Mouse (Mus musculus) bone marrow macrophage, adult 2 months (primary cell): ENCODE results near the gene Pard3. TPM values are rescaled to one million over a fixed set of nuclear protein-coding genes. Genes with fewer than 3 reads are reported as not detected.

Experiments
- H3K27ac ChIP-seq: 2 replicates; pipeline ENCODE4 v1.5.1; 2012; ENCODE audit warnings: low read depth, low read length; ENCODE audit not compliant: insufficient read depth
- H3K4me1 ChIP-seq: 2 replicates; pipeline ENCODE4 v1.6.1; 2012; ENCODE audit warnings: low read length; ENCODE audit not compliant: control insufficient read depth, insufficient read depth
- H3K4me3 ChIP-seq: 2 replicates; pipeline ENCODE4 v1.5.1; 2012; ENCODE audit warnings: mild to moderate bottlenecking, low read length, moderate library complexity; ENCODE audit not compliant: insufficient read depth
- CTCF ChIP-seq: IDR thresholded peaks from 2 replicates; pipeline ENCODE4 v1.5.1; 2012; ENCODE audit warnings: low read depth, mild to moderate bottlenecking, low read length, moderate library complexity
- POLR2A ChIP-seq: IDR thresholded peaks from 2 replicates; pipeline ENCODE4 v1.6.1; 2012; ENCODE audit warnings: mild to moderate bottlenecking, low read depth, low read length, borderline replicate concordance
- polyA plus RNA-seq: library from polyadenylated mRNA; stranded (reverse); fragments of >200 nt; gene quantifications from 2 replicates; pipeline ENCODE4 v1.2.4, GENCODE M21; 2012; ENCODE audit not compliant: missing spikeins, insufficient read depth, insufficient read length

Gene Pard3
- polyA plus RNA-seq, 1 experiment, result 0.11 TPM

DNA sequence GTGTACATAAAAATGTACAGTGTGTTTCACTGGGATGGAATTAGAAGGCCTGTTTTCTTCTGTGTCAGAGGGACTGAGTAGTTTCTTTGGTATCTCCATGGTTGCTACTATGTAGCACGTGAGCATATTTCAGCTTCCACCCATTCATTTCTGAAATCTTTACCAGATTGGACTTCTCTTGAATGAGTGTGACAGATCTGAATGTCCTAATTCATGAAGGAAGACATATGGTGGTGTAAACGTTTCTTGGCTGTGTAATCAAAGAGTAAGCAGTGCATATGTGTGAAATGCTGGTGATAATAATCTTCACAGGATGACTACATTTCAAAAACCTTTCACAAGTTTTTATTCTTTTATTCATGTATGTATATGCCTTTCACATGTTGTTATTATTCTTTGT is 3.9 kb upstream of the Pard3 start:
- Histone ChIP-seq H3K27ac (no peak overlapping the region), H3K4me1 (no peaks in the 10 kb centered on the region), H3K4me3 (no peak overlapping the region)
- TF ChIP-seq CTCF, result no peak
- no peak for TF ChIP-seq POLR2A

DNA sequence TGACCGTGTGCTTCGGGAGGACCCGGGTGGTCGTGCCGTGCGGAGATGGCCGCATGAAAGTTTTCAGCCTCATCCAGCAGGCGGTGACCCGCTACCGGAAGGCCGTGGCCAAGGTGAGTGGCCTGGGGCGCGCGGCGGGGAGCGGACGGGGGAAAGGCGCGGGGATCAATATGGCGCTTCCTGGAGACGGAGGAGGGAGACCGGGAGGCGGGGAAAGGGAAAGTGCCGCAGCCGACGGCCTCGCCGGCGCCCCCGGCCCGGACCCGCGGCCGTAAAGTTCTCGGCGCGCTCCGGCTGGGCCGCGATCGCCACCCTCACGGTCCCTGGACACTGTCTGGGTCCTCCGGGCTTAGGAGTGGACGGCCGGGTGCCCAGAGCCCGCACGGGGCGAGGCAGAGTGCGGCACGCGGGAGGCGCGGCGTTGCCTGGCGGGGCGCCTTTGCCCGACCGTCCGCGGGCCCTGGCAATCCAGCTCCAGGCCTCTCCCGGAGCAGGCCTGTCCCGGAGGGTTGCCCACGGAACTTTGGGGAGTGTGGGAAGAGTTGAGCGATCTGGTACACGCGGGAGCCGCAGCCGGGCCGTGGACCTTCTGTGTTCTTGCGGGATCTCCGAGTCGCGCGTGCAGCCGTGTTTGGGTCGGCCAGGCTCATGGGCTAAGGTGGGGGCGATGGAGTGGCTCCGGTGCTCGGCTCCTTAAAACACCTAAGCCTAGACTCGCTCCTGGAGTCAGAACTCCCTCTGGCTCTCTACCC is 844 bp downstream of the Pard3 start:
- H3K27ac ChIP-seq, result no peak overlapping the region

DNA sequence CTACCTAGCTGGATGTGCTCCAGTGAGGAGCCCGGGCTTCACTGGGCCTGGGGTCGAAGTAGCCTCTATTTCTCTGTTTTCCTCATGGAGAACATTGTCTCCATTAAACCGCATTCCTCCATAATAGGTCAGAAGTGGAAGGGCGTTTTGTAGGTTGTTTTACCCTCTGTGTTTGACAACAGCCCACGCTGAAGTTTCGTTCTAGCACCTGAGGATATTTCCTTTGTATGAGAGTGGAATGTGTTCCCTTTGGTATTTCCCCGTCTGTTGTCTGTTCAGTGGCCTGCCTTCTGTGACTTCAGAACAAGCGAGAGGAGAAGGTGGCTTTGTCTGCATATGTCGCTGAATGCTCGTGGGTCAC is 1.4 kb downstream of the Pard3 start:
- no peak overlapping the region for H3K4me3 ChIP-seq
- no peak overlapping the region for H3K27ac ChIP-seq
- no peaks in the 10 kb centered on the region for H3K4me1 ChIP-seq
- TF ChIP-seq POLR2A (no peak), CTCF (no peak)

More for the DNA sequence above, 844 bp downstream of the Pard3 start:
- TF ChIP-seq CTCF (no peak), POLR2A (no peak)
- H3K4me3 ChIP-seq, result peak overlapping the region; percentile 15
- H3K4me1 ChIP-seq, result no peaks in the 10 kb centered on the region

DNA sequence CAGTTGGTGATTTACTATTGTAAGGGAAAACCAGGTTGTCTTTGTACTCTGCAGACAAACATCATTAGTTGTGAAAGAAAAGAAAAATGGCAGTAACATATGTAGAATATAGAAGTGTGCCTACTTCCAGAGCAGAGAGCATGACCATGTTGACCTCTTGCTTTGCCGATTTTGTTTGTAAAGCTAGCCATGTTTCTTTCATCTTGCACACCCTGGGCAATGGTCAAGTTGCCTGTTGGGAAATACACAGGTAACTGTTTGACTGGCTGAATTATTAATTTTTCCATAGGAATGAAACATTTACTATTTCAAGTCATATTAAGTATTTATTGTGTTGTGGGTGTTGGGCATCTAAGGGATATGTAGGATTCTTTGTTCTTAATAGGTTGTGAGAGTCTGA is 2.1 kb downstream of the Pard3 start:
- Histone ChIP-seq H3K4me1 (no peaks in the 10 kb centered on the region), H3K4me3 (no peak overlapping the region), H3K27ac (no peak overlapping the region)
- TF ChIP-seq POLR2A, result no peak
- TF ChIP-seq CTCF, result no peak

DNA sequence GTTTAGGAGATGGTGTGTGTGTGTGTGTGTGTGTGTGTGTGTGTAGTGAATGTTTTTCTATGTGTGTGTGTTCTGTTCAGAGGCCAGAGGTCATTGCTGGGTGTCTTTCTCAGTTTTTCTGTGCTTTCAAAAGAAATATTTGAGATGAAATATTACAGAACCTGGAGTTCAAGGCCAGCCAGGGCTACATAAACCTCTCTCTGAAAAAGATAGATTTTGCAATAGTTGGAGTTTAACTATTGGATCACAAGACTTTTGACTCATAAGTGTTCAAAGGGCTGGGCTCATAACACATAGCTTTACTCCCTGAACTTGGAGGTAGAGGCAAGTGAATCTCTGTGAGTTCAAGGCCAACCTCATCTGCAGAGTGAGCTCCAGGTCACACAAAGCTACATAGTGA is 2.8 kb downstream of the Pard3 start:
- TF ChIP-seq POLR2A, result no peak
- TF ChIP-seq CTCF, result no peak
- Histone ChIP-seq H3K4me1 (no peaks in the 10 kb centered on the region), H3K27ac (no peak overlapping the region), H3K4me3 (no peak overlapping the region)

DNA sequence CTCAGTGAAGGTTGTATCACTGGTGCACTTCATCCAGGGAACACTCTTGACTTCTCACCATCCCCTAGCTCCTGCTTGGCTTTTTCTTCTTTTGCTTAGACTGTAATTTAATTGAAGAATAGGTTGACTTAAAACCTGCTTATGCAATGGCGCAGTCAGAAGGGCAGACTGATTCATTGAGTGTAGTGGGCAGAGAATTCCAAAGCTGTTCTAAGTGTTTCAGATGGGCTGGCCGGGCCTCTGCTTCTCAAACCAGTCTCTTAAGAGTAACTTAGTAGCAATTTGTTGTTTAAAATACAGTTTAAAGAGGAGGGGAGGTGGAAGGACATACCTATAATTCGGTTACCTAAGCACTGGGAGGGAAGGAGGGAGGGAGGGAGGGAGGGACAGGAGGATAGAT is 5.0 kb downstream of the Pard3 start:
- no peak overlapping the region for H3K27ac ChIP-seq
- TF ChIP-seq POLR2A, result no peak
- TF ChIP-seq CTCF, result no peak
- no peak overlapping the region for H3K4me3 ChIP-seq
- no peaks in the 10 kb centered on the region for H3K4me1 ChIP-seq

DNA sequence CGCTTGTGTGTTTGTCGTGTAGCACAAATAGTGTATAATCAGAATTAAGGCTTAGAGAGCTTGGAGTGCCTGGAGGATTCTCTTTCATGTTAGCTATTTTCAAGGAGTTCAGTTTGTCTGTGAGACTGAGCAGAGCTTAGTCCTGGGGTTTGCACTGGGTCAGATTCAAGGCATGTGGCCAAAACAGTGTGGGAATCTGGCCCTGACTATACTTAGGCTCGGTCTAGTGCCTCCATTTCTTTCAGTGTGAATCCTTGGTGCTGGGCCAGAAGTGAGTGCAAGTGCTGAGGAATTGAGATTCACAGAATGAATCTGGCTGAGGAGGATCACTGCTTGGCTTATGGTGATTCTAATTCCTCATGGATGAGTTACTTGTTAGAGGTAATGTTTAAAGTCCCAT is 6.5 kb downstream of the Pard3 start:
- H3K4me1 ChIP-seq, result no peaks in the 10 kb centered on the region
- TF ChIP-seq CTCF (no peak), POLR2A (no peak)
- no peak overlapping the region for H3K27ac ChIP-seq
- H3K4me3 ChIP-seq, result no peak overlapping the region

DNA sequence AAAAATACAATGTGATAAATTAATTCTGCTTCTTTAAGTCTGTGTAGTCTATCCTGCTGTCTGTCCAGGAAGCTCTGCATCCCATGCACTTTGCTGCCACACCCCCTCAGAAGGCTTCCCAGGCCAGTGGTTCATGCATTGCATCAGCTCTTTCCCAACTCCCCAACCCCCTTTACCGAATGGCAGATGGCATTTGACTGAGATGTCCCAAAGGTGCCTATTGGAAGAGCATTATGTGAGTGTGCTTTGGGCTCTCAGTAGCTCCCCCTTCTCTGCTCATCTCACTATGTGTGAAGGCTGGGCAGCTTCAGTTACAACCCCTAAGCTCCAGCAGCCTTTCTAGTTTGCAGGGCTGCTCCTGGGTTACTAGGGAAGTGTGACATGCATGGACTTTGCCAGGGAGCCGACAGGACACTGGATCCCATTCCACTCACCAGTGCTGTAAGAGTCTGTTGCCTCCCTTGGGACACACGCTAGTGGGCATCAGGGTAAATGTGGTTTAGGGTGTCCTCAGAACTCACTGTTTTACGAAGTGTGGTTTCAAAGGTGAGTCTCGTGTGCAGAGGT is 9.4 kb downstream of the Pard3 start:
- Histone ChIP-seq H3K4me3 (no peak overlapping the region), H3K4me1 (no peaks in the 10 kb centered on the region), H3K27ac (no peak overlapping the region)
- TF ChIP-seq POLR2A (no peak), CTCF (no peak)

DNA sequence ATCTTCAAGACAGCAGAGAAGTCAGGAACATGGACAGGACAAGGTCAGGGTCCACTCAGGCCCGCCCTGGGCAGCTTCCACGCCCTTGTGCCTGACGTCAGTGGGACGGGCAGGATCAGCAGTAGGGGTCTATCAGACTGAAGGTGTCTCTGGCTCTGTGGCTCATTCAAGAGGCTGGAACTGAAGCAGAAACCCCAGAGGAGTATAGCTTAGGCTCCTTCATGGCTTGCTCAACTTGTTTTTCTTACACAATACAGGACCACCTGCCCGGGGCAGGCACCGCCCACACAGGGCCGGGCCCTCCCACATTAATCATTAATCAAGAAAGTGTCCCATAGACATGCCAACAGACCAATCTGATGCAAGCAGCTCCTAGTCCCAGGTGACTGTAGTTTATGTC is 12.8 kb downstream of the Pard3 start:
- Histone ChIP-seq H3K4me3 (no peak overlapping the region), H3K4me1 (no peaks in the 10 kb centered on the region), H3K27ac (no peak overlapping the region)
- TF ChIP-seq CTCF (no peak), POLR2A (no peak)

DNA sequence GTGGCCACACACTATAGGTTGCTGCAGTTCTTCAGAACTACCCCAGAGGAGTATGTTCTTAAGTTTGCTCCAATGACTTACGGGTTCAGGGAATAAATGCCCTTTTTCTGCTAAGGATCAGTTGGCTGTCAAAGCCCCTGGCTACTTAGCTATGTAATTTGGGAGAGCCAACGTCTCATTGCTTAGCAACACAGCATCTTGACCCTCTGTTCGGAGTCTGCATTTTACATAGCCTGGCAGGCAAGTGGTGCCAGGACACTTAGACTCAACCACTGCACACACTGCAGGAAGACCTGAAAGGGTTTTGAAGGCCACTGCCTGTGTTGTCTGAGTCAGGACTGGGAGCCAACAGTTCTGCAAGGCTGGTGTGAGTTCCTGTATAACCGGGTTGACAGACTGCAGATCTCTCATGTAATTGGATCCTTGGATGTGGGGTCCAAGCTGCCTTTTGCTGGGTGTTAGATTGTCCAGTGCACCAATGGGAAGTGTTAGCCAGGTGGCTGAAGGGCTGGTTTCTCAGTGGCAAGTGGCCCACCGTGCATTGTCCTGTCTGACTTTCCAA is 15.6 kb downstream of the Pard3 start:
- H3K4me1 ChIP-seq, result no peaks in the 10 kb centered on the region
- TF ChIP-seq POLR2A (no peak), CTCF (no peak)
- H3K27ac ChIP-seq, result no peak overlapping the region
- H3K4me3 ChIP-seq, result no peak overlapping the region

DNA sequence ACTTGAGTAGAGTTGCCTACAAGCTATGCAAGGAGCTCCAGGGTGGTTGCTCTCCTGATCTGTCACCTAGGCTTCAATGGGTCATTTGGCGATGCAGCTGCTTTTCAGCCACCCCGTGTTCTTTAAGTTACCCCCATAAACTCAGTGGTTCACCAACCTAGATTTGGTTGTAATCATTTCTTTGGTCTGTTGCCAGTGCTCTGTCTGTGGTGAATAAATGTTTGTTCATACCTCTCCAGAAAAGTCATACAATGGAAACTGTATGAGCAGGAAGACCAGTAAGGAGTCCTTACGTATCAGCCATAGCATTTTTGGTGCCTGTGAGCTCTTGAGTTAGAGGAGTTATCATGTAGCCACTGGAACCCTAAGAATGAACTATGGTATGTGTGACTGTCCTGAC is 17.6 kb downstream of the Pard3 start:
- no peaks in the 10 kb centered on the region for H3K4me1 ChIP-seq
- TF ChIP-seq POLR2A, result no peak
- TF ChIP-seq CTCF, result no peak
- H3K27ac ChIP-seq, result no peak overlapping the region
- H3K4me3 ChIP-seq, result no peak overlapping the region

DNA sequence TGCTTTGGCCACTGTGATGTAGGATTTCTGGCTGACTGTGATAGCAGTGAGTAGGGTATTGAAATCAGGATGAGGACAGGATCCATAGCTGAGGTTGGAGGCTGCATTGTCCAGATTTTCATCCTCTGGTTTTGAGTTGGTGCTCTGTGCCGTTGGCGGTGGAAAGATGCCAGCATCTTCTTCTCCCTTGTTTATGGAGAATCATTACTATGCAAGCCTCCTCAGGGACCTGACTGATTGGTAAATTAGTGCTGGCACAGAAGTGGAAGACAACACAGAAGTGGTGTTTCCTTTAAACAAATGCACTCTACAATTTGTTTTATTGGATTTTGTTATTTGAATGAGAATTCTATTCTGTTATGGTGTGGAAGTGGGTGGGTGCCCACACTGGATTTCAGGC is 18.8 kb downstream of the Pard3 start:
- TF ChIP-seq CTCF, result no peak
- no peak for TF ChIP-seq POLR2A
- H3K4me3 ChIP-seq, result no peak overlapping the region
- no peaks in the 10 kb centered on the region for H3K4me1 ChIP-seq
- no peak overlapping the region for H3K27ac ChIP-seq
